Mouse (Mus musculus) heart, adult 10 weeks (tissue): ENCODE measurements around the gene Mup1. TPM values are rescaled to one million over a fixed set of nuclear protein-coding genes. Genes with fewer than 3 reads are reported as not detected.

ENCODE experiments used
- polyA plus RNA-seq: library from polyadenylated mRNA; stranded (reverse); fragments of 350-450 nt; fragmentation: Illumina TruSeq; extraction: RNeasy Lipid Tissue Mini Kit (QIAGEN cat#74804); gene quantifications from one replicate; pipeline ENCODE4 v1.2.3, GENCODE M21; 2014; ENCODE audit warnings: low read depth, low replicate concordance

The Mup1 gene
- not detected for polyA plus RNA-seq

GRCm38 (mm10) chr4:60501860-60502259, at the start of gene Mup1:
Gene Mup1, minus strand, starts transcription at chr4:60501960.

Other genes starting within 250 kb of the Mup1 start
- gene Mup9, start 80.0 kb downstream of the Mup1 start, polyA plus RNA-seq = not detected
- gene Mup10, start 80.2 kb upstream of the Mup1 start, polyA plus RNA-seq = not detected
- gene Mup11, start 160.5 kb upstream of the Mup1 start, polyA plus RNA-seq = 4.5 TPM
- gene Mup12, start 239.4 kb upstream of the Mup1 start, polyA plus RNA-seq = not detected